Mouse (Mus musculus) liver, adult (tissue): ENCODE results near the gene Srpk3.

Experiments used
- GATA4 ChIP-seq: IDR thresholded peaks from 2 replicates; pipeline ENCODE4 v1.6.1; 2014; ENCODE audit warnings: mild to moderate bottlenecking, low read length; ENCODE audit not compliant: insufficient replicate concordance

The Srpk3 gene

GRCm38 (mm10) chrX:73774168-73774760, at the start of gene Srpk3:
Gene Srpk3, plus strand, starts transcription at chrX:73774405.
- TF ChIP-seq GATA4, result no peak

GRCm38 (mm10) chrX:73730908-73731307, 43.3 kb upstream of the Srpk3 start:
- no peak for TF ChIP-seq GATA4

GRCm38 (mm10) chrX:73738155-73738554, 36.0 kb upstream of the Srpk3 start:
- TF ChIP-seq GATA4, result no peak

- no peak for TF ChIP-seq GATA4
These were observed 35.1 kb upstream of the Srpk3 start for GRCm38 (mm10) chrX:73739151-73739550.

GRCm38 (mm10) chrX:73744774-73745481, 29.3 kb upstream of the Srpk3 start:
- no peak for TF ChIP-seq GATA4

- no peak for TF ChIP-seq GATA4
These were observed 25.2 kb upstream of the Srpk3 start for GRCm38 (mm10) chrX:73748977-73749376.

GRCm38 (mm10) chrX:73756334-73757140, 17.7 kb upstream of the Srpk3 start, which contains the start of gene Plxnb3:
Gene Plxnb3, plus strand, starts transcription at chrX:73757090.
- TF ChIP-seq GATA4, result no peak

- TF ChIP-seq GATA4, result no peak
These were observed 15.5 kb upstream of the Srpk3 start for GRCm38 (mm10) chrX:73758611-73759290.

- no peak for TF ChIP-seq GATA4
These were observed 8.9 kb upstream of the Srpk3 start for GRCm38 (mm10) chrX:73765311-73765710.

- TF ChIP-seq GATA4, result no peak
These were observed 6.9 kb upstream of the Srpk3 start for GRCm38 (mm10) chrX:73767267-73767666.

GRCm38 (mm10) chrX:73774802-73775483, 738 bp downstream of the Srpk3 start:
- TF ChIP-seq GATA4, result no peak

- TF ChIP-seq GATA4, result no peak
These were observed 8.0 kb downstream of the Srpk3 start for GRCm38 (mm10) chrX:73782227-73782626.

GRCm38 (mm10) chrX:73785666-73786065, 11.5 kb downstream of the Srpk3 start:
- no peak for TF ChIP-seq GATA4

GRCm38 (mm10) chrX:73786364-73787224, 12.4 kb downstream of the Srpk3 start, which contains the start of the genes Idh3g and Ssr4:
Gene Idh3g, minus strand, starts transcription at chrX:73786897.
Gene Ssr4, plus strand, starts transcription at chrX:73787028.
- TF ChIP-seq GATA4, result no peak
